Mouse (Mus musculus) c-Kit-positive CD71-positive TER-119-negative erythroid progenitor cells, embryonic 14.5 days (primary cell): ENCODE results near the gene Csf1.

ENCODE experiments used
- DNase-seq: peaks from one replicate; pipeline ENCODE4 v3.0.0-alpha.2; 2013; ENCODE audit warnings: low read depth

Gene Csf1

DNA sequence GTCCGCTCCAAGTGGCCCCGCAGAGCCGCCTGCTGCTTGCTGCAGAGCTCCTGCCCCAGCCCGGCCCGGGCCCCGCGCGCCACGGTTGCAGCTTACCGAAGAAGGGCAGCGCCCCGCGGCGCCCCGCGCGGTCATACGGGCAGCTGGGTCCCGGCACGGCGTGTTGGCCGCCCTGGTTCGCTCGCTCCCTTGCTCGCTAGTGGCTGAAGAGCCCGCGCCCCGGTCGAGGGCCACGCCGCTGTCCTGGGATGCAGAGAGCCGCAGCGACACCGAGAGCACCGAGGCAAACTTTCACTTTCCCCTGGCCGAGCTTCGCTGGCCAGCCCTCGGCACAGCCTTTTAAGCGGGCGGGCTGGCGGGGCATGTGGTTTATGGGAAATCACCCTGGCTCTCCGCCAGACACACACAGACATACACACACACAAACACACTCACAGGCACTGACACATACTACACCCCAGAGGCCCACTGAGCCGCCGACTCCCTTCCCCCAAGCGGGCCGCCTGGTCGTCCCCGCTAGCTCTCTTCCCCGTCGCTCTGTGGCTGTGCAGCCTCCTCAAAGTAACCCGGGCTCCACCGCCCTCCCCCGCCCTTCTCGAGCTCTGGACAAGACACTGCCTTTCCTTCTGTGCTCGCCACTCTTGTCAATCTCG, at the start of gene Csf1:
Gene Csf1, minus strand, starts transcription at position 541 of the 653 bp plus-strand sequence.
- no peak for DNase-seq

DNA sequence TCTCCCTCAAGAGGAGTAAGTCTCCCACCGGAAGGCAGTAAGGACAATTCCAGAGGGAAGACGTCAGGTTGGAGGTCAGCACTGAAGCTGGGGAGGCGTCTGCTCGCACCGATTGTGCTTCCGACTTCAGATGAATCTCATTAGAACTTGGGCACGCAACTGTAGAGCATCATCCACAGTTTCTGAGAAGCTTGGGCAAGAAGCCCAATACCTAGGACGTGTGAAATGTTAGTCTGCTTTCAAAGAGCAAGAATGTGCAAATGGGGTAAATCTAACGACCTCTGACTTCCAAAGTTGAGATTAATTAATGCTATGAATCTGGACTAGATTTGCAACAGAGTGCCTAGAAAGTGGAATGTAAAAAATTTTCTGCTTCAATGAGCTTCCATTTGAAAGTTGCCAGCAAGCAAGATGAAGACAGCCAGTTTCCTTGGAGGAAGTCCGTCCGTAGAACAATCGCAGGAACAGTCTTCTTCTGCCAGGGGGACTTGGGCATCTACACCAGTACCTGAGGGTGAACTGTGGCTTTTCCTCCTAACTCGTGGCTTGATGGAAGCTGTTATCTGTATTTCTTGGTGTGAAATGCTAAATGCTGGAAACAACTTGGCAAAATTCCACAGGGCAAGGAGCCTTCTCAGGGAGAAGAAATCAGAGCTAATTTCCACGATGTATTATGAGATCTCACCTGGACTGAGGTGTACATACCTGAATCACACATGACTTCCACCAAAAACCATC, 47.9 kb upstream of the Csf1 start:
- DNase-seq, result no peak

DNA sequence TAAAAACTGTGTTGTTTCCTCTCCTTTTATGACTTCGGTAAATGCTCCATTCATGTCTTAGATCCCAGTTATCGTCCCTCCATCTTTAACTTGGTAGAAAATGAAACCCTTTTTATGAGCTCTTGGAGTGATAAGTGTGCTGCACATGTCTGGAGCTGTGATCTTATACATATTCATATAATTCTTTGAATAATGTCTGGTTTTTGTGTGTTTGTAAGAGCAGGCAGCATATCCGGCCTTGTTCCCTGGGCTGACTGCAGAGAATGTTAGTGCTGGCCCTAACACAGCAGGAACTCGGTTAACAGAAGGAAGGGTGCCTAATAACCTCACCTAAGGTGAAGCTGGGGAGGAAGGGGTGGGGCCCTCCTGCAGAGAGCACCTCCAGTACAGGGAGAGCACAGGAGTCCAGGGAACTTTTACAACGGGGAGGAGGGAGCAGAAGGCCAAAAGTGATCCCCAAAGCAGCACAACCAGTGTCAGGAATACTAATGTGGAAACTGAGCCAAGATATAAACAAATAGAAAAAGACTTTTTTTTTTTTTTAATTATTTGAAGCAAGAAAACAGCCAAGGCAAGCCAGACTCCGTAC, 47.2 kb upstream of the Csf1 start:
- no peak for DNase-seq

DNA sequence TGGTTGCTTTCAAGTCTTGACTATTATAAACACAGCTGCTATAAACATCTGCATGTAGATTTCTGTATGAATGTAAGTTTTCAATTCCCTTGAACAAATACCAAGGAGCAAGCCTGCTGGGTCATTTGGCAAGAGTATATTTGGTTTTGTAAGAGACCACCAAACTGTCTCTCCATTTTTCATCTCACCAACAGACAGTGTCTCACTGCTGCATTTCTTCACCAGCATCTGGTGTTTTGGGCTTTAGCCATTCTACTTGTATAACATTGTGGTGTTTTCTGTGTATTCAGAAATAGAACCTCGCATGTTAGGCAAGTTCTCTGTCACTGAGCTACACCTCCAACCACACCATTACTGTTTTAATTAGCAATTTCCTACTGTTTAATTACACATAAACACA, 46.6 kb upstream of the Csf1 start:
- DNase-seq, result no peak

DNA sequence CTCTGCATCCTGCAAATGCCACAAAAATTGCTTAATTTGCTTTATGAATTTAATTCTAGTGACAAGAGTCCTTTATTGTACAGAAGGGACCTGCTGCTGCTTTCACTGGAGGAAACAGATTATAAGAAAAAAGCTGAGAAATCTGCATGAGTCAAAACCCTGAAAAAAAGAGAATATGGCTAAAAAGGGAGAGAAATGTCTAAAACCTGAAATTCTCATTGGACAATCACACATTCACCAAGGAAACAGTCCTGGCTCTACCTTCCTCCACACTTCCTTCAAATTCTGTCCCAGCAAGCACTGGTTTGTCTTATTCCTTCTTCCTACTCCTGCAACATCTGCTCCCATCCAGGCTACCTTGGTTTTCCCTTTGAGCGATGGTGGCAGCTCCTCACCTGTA, 44.5 kb upstream of the Csf1 start:
- no peak for DNase-seq

DNA sequence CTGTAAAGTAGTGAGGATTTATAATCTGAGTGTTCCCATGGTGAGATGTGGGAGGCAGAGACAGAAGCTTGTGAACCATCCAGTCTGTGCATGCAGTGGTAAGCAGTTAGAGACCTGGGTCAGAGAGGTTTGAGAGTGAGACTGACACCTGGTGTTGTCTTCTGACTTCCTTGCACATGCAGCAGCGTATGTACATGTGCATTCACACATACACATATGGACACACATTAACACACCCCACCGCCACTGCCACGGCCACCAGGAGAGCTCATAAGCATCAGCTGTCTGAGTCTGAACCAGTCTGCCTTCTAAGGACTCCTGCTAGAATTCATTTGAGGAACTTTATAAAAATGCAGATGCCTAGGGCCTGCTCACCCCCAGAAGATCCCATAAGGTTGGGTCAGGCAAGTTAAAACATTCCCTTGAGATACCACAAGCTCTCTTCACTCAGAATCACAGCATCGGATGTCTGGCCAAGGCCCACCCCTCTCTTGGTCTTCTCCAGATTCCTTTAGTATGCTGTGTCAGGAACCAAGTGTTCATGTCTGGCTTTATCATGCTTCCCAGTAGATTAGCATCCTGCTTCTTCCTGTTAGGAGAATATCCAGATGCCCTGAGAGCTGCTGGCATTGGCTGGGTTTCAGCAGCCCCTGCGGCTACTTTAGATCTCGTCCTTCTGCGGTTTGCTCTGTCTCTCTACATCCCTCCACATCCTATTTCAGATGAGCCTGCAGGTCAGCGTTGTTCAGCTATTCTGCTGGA, 42.1 kb upstream of the Csf1 start:
- DNase-seq, result no peak

DNA sequence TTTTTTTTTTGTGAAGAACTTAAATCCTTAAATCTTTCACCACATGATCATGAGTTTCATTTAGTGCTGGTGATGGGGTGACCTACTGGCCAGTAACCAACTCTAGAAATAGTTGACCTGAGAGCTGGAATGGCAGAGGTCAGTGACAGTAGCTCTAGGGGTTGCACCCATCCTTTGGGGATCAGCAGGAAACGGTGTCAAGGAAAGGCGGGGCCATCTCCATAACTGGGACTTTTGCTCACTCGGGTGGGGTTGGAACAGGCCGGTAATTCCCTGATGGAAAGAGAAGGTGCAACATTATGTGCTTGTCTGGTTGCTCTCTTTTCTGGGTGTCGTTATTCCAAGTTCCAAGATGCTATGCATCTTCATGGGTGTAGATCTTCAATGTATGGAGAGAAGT, 38.7 kb upstream of the Csf1 start:
- DNase-seq, result no peak

DNA sequence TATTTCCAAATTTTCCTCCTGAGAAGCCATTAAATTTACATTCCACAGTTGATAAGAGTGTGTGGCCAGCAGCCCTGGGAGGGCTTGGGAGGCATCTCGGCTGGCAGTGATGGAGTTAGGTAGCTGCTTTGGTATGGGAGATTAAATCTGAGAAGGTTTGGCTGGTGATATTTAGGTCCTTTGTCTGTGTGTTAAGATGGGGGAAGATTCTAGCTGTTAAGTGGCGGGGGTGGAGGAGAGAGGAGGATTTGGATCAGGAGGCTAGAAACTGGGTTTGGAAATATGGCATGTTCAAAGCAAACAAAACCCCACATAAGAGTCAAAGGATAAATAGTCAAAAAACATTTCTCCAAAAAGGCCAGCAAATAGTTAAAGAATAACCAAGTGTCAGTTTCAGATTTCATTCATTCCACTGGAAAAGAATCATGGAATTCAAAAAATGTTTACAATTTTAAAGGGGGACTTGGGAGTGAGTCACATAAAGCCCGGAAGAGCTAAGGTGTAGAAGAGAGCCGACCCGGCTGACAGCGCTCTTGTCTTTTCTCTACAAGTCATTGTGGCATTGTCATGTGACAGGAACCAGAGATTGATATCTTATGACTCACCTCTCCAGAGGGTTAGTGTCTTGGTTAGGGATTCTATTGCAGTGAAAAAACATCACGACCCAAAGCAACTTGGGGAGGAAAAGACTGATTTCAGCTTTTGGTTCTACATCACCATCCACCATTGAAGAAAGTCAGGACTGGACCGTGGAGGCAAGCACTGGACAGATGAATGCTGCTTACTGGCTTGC, 36.1 kb upstream of the Csf1 start:
- no peak for DNase-seq

DNA sequence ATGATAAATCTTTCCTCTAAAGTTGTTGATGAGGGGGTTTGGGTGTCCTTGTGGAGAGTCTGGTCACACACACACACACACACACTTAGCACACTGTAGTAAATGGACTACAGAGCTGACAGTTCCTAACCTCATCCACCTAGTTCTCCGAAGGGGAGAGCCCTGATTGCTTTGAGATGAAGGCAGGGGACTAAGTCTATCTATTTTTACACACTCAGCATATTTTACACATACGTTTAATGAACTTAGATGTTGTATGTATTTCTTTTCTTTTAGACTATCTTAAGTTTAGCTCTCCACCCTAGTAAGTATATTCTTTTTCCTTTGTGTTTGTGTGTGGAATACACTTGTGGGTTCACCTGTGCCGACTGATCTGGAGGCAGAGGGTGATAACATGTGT, 34.6 kb upstream of the Csf1 start:
- no peak for DNase-seq

DNA sequence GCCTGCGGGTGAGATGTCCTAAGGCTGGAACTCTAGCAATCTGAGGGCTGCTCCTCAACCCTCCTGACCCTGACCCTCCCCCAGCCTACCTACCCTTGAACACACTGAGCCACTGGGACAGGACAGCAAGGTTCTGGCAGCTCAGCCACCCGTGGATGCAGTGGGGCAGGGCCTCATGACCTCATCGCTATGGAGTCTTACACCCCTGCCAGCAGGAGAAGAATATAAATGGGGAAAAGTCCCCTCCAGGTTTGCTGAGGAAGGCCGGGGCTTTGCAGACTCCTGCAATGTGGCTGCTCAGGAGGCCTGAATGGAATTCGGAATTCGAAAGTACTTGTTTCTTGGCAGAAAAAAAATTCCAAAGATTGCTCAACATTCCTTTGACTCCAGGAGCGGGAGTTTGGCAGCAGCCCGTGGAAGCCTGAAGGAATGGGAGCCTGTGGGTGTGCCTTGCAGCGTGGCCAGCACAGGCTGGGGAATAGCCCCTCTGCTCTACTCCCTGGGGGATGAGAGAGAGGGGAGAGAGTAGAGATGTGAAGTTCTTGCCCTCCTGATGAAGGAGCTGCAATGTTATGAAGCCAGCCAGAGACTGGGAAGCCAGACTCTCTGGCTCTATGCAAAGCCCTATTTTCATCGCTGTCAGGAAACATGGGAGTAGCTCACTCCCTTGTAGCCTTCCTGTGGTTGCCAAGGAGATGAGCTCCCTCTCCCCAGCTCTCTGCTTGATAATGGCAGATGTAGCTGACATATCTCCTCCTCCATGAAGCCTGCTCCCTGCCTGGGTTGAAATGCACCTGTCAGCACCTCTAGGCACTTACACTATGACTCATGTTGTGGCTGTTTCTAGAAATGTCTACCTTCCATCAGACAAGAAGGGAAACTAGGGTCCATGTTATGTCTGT, 33.3 kb upstream of the Csf1 start:
- DNase-seq, result no peak

DNA sequence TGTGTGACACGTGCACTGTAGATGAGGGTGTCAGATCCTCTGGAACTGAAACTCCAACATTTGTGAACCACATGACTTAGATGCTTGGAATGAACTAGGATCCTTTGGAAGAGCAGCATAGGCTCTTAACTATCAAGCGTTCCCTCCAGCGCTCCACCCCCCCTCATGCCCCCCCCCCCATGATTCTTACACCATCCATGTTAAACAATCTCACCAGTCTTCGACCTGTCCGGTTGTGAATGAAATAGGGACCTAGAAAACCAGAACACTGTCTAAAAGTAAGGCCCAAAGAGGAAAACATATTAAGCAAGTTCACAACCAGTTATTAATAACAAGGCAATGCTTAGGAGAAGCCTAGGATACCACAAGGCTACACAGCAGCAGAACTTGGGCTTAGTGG, 32.5 kb upstream of the Csf1 start:
- no peak for DNase-seq

DNA sequence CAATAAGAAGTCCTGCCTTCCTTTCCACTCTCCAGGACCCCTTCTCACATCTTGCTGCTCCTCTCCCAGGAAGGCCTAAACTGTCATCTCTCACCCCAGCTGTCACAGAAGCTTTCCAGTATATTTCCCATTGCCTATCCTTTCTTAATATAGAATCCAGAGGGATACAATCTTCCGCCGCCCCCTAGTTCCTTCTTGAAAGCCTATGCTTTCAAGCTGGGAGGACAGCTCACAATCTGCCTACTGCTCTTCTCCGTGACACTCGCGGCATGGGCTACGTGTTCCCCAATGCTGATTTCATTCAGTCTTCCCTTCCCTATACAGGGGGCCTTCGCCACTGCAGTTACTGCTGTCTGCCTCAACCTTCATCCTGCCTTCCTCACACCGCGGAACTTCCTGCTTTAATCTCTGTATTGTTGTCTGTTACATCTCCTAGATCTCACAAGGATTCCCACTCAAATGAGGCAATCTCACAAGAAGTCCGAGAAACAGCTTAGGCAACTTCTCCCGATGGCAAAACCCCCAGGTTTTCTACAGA, 30.6 kb upstream of the Csf1 start:
- no peak for DNase-seq

DNA sequence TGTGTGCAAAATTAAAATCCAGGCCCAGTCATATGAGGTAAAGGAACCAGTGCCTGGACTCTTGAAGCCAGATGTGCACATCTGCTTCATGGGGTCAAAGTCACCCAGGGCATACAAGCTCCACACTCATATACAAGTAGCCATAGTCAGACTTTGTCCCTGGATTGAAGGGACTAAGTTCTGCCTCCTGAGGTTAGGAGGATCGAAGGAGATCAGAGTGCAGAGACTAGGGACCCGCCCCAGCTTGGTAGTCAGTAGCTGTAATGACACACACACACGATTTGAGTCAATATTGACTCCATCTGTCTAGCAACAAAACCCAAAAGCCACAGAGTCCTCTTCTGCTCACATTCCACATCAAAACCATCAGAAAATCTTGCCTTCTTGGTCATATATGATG, 30.0 kb upstream of the Csf1 start:
- DNase-seq, result no peak

DNA sequence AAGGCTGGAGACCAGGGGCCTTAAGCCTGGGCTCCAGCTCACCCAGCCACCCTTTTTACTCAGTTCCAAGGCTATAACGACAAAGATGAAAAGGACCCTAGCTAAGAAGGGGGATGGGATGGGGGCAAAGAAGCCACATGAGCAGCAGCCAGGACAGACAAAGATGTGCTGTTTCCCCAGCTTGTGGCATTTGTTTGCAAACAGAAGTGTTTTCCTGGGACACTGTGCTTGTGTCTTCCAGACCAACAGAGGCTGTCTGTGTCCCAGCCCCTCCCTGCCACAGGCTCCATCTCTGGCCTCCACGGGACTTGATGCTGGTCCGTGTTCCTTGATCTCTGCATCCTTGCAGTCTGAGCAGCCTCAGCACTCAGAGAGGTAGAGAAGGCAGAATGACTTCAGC, 28.6 kb upstream of the Csf1 start:
- DNase-seq, result no peak

DNA sequence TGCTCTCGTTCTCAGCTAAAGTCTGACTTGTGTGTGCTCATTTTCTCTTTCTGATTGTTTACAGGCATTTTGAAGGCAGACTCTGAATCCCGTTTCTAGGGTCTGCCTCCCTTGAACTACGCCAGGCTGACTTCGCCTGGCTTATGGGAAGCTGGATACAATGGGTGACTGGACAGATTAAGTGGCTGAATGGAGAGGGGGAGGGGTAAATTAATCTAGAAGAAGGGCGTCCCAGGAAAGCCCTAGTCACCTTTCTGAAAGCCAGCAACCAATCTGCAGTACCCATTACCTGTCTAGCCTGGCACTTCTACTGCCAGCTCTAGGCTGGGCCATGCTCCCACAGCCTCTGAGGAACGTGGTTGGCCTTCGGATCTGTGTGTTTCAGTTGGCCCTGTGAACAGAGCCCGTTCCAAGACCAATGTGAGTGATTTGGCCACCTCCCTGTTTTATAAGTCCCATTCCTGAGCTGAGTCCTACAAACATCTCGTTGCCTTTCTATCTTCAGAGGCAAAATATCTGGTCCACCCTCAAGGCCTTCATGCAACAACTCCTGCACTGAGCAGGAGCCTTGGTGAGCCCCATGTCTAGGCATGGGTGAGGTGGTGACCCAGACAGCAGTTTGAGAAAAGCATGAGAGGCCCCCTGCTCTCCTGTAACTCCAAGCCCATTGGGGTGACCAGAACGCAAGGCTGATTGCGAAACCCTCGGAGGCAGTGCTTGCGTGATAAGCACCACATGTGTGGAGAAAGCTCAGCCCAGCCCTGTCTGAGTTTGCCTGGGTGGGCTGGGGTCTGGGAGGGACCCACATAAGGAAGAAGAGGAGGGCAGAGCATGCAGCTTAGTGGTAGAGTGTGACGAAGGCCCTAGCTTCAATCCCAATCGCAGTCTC, 27.6 kb upstream of the Csf1 start:
- DNase-seq, result no peak

DNA sequence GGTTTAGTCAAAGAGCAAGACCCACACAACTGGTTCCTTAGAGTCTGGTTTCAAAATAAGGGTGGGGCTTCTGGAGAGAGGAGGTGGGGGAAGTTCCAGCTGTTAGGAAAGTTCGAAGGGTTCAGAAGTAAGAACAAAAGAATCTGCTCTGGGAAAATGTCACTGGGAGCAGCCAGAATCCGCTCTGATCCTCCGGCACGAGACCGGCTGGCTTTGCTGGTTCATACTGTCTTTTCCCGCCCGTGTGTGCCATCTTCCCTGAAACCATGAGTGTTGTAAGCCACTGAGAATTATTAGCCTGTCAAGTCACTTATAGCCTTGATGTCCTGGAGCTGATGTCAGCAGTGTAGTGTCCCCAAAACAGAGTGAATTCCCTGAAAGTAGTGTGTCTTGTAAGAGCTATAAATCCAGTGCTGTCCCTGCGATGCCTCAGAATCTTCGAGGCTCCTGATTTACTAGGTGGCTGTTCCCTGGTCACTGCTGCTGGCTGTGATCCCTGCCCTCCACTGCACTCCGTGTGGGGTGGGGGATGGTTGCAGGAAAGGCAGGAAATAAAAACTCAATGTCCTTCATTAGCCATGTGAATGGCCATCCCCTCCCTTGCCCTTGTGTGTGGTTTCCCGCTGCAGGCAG, 26.8 kb upstream of the Csf1 start:
- no peak for DNase-seq

DNA sequence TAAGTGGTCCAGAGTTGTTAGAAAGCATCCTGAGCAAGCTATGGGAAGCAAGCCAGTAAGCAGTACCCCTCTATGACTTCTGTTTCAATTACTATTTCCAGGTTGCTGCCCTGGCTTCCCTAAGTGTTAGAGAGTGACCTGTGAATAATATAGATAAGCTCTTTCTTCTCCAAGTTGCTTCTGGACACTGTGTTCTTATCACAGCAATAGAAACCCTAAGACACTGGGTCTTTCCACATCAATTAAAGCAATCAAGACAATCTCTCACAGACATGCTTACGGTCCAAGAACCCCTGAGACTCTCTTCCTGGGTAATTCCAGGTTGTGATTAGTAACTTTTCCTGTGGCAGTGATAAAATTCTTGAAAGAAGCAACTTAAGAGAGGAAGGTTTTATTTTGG, 26.1 kb upstream of the Csf1 start:
- no peak for DNase-seq

DNA sequence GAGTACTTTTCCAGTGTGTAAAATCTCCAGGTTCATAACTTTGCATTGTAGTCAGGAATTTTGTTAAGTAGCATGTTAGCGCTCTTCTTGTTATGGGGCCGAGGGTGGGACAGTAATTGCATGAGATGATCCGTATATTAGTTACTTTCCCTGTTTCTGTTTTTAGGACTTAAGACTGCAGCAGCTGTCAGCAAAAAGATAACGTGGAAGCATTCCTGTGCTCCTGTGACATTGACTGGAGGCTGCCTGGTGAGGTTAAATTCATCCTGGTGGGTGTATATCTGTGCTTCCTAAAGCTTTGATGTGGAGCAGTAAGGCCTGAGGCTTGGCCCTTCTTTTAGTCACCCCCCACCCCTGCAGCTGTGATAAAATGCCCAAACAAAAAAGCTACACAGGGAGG, 25.3 kb upstream of the Csf1 start:
- DNase-seq, result no peak

DNA sequence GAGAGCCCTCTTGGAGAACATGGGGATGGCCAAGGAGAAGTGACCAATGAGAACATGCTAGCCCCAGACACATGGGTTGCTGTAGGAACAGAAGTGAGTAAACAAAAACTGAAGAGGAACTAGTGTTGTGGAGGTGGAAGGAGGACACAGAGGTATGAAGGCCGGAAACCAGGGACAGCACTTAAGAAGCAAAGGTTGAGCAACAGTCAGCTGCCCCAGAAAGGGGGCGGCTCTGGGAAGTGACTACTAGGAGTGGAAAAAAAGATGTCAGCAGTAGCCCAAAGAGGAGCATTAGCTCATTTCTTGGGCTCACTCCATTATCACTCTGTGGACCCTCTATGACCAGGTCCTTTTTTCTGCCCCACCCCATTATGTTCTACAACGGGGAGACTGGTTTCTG, 23.0 kb upstream of the Csf1 start:
- DNase-seq, result no peak
